Mouse (Mus musculus) B cell, adult (primary cell): Measurements from ENCODE around the gene Dlat. TPM values are rescaled to one million over a fixed set of nuclear protein-coding genes. Genes with fewer than 3 reads are reported as not detected.

ENCODE experiments used
- total RNA-seq: library from RNA; stranded (reverse); gene quantifications from 4 replicates; pipeline ENCODE4 v1.2.4, GENCODE M21; 2023; ENCODE audit not compliant: inconsistent age

Dlat gene
- total RNA-seq, result 22.5 to 35.4 TPM (median 31.0 TPM) in 4 replicates

DNA sequence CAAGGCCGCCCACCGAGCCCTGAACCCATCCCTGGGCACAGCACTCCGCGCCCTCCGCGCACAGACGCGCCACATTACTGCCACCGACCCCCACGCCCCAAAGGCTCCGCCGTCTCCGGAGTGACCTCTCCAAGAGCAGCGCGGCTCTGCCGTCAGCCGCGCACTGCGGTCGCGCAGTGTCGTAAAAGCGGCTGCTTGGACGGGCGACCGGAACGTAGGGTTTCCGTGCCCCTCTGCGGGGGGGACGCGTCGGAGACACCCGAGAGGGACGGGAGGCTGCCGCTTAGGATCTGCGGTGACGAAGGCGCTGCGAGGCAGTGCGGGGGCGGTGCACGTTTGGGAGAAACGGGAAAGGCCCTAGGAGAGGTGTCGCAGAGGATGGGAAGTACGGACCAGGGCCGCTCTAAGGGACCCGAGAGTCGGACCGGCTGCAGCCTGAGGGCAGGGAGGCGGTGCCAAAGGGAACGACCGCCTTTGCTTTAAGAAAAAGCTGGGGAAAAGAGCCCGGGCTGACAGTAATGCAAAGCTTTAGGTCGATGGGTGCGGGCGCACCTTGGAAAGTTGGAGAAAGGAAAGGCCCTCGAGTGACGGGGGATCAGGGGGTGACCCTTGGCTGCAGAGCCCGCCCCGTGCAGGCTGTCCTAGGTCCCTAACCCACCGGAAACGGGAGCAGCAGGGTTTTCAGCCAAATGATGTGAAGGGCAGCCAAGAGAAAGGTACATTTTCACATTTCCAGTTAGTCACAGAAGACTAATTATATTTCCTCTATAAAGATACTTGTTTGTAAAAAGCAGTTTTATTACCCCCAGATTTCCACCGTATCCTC lies at the start of gene Dlat:
Gene Dlat, minus strand, starts transcription at position 389 of the 826 bp plus-strand sequence.

DNA sequence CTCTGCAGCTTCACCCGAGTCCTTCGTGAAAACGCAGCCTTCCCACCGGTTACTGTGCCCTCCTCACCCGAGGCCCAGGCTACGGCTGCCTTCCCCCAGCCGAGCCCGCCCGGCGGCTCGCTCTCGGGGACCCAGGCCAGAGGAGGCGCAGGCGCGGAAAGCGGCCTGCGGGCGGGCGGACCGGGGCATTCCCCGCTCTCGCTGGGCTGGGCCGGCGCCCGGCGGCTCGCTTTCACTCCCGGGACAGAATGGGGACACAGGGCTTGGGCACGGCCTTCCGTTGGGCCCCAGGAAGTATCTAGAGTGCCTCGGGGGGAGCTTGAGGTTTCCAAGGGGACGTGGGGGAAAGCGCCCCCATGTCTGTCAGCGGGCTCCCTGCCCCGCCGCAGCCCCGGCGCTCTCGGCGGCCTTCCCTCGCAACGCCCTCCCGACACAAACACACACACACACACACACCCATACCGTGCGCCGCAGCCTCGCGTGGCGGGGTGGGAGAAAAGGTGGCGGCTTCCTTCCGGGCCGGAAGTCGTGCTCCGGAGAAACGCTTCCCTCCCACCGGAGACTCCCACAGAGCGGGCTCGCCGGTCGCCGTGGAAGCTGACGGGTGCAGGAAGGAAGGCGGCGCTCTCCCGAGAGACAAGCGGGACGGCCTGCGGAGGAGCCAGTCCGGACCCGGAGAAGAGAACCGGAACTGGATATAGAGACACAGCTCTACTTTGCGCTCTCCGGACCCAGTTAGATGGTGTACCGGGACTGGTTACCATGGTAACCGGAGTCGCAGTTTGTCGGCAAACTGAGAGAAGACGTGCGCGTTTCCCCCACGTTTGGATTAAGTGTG lies 42.6 kb downstream of the Dlat start, which contains the start of the genes Pih1d2 and Nkapd1:
Gene Pih1d2, plus strand, starts transcription at position 556 of the 838 bp plus-strand sequence.
Gene Nkapd1, minus strand, starts transcription at position 699 of the 838 bp plus-strand sequence.

DNA sequence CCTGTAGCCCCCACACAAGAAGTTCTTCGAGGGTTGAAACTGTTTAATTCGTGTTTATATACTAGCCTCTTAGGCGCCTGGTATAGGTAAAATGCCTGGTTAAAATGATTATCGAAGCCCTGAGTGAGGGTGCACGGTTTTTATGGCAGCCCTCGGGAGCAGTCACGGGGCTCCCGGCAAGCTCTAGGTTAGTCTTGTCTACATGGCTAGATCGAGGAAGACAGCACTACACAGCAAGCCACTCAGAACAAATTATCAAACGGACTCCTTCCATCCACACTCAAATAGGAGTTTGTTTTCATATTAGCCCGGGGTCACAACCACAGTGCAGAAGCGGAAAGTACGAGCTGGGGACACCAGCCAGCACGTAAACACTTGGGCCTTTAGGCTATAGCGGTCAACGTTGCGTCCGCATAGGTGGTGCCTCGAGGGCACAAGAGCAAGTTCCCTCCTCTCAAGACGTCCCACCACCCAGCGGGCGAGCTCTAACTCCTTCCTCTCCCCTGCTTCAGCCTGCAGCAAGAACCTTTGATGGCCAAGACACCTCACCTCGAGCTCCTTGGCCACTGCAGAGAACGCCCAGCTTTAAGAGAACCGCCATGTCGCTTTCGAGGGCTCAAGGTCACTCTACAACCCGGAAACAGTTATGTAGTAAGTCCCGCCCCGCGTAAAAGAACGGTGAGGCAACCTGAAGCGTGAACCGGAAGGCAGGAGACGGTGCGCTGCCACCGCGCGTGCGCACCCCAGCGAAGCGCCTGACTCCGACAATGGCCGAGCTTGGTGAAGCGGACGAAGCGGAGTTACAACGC lies 56.2 kb downstream of the Dlat start, which contains the start of the genes Sdhd and Timm8b:
Gene Sdhd, minus strand, starts transcription at position 624 of the 809 bp plus-strand sequence.
Gene Timm8b, plus strand, starts transcription at position 722 of the 809 bp plus-strand sequence.

Other genes with a start within 250 kb of the Dlat start
- not detected in 4 replicates for gene Plet1, start 165.3 kb downstream of the Dlat start, total RNA-seq
- 58.5 to 68.5 TPM (median 61.2 TPM) in 4 replicates for gene Pts, start 131.1 kb downstream of the Dlat start, total RNA-seq
- 16.3 to 23.4 TPM (median 21.1 TPM) in 4 replicates for gene Il18, start 105.0 kb downstream of the Dlat start, total RNA-seq
- gene Bco2, start 104.6 kb downstream of the Dlat start, total RNA-seq, result 2.4 to 3.7 TPM (median 3.3 TPM) in 4 replicates
- not detected in 4 replicates for gene Tex12, start 98.5 kb downstream of the Dlat start, total RNA-seq
- 51.3 to 59.6 TPM (median 55.6 TPM) in 4 replicates for gene Sdhd, start 56.0 kb downstream of the Dlat start, total RNA-seq
- 52.2 to 55.4 TPM (median 53.6 TPM) in 4 replicates for gene Timm8b, start 55.9 kb downstream of the Dlat start, total RNA-seq
- gene Pih1d2, start 42.5 kb downstream of the Dlat start, total RNA-seq, result 0.78 to 2.2 TPM in 2 of 4 replicates, not detected in the others
- 27.3 to 32.1 TPM (median 29.3 TPM) in 4 replicates for gene Nkapd1, start 42.3 kb downstream of the Dlat start, total RNA-seq
- gene Dixdc1, start 79.7 kb upstream of the Dlat start, total RNA-seq, result not detected in 4 replicates
- not detected in 4 replicates for gene 2310030G06Rik, start 86.8 kb upstream of the Dlat start, total RNA-seq
- not detected in 4 replicates for gene Cryab, start 91.5 kb upstream of the Dlat start, total RNA-seq
- gene Hspb2, start 92.6 kb upstream of the Dlat start, total RNA-seq, result not detected in 4 replicates
- gene Fdxacb1, start 108.5 kb upstream of the Dlat start, total RNA-seq, result 14.8 to 23.6 TPM (median 16.3 TPM) in 4 replicates
- gene Alg9, start 115.2 kb upstream of the Dlat start, total RNA-seq, result 25.1 to 27.8 TPM (median 26.5 TPM) in 4 replicates
- gene 1110032A03Rik, start 115.7 kb upstream of the Dlat start, total RNA-seq, result 21.2 to 30.0 TPM (median 25.0 TPM) in 4 replicates
- 40.3 to 50.9 TPM (median 46.0 TPM) in 4 replicates for gene Ppp2r1b, start 185.5 kb upstream of the Dlat start, total RNA-seq